Mouse (Mus musculus) adrenal gland, adult 18-20 months (tissue): ENCODE data around the gene Uts2. TPM values are rescaled to one million over a fixed set of nuclear protein-coding genes. Genes with fewer than 3 reads are reported as not detected.
A peak's percentile ranks its signal among the peaks of the same experiment; 100 is the strongest.
"Not testable (repeated sequence)": the region's sequence is repeated elsewhere in the genome, so short reads cannot be mapped to it uniquely, and the experiment has no call there.

Source experiments
- DNase-seq, 2 experiments: peaks; one replicate each; pipeline ENCODE4 v3.0.0; 2021 to 2022; ENCODE audit warnings: low spot score in 2 of 2
- total RNA-seq, 2 experiments: library from RNA; stranded (reverse); gene quantifications; 1 replicate in 1 of 2; 2 replicates in 1 of 2; pipeline ENCODE4 v1.2.3; 2021

Gene Uts2
- total RNA-seq, 2 experiments from 2014 or later, result not detected

- DNase-seq, result no peak
Observed at GRCm38 (mm10) chr4:151010316-151010715, 13.4 kb downstream of the Uts2 start.

- no peak for DNase-seq
Observed at GRCm38 (mm10) chr4:151015946-151016345, 19.0 kb downstream of the Uts2 start.

- DNase-seq, result not testable (repeated sequence)
Observed at GRCm38 (mm10) chr4:151017356-151017755, 20.5 kb downstream of the Uts2 start.

- DNase-seq, result no peak
Observed at GRCm38 (mm10) chr4:151024152-151024551, 27.3 kb downstream of the Uts2 start.

GRCm38 (mm10) chr4:151027001-151027400 is 30.1 kb downstream of the Uts2 start:
- DNase-seq, result peak in 1 of 2 experiments; percentile 4

GRCm38 (mm10) chr4:151036521-151036920 is 39.6 kb downstream of the Uts2 start:
- DNase-seq, result no peak

GRCm38 (mm10) chr4:151037800-151038199 is 40.9 kb downstream of the Uts2 start:
- no peak for DNase-seq

- no peak for DNase-seq
Observed at GRCm38 (mm10) chr4:151041506-151041905, 44.6 kb downstream of the Uts2 start.

GRCm38 (mm10) chr4:151043281-151043680 is 46.4 kb downstream of the Uts2 start:
- DNase-seq, result no peak

- peak; percentile 97 to 99 for DNase-seq
Observed at GRCm38 (mm10) chr4:151044037-151044943, 47.4 kb downstream of the Uts2 start, which contains the start of gene Per3. Gene Per3 (minus strand): TSS chr4:151044665.

- no peak for DNase-seq
Observed at GRCm38 (mm10) chr4:151044944-151045570, 48.2 kb downstream of the Uts2 start.

GRCm38 (mm10) chr4:151046524-151046923 is 49.6 kb downstream of the Uts2 start:
- no peak for DNase-seq

GRCm38 (mm10) chr4:151051162-151051561 is 54.3 kb downstream of the Uts2 start:
- no peak for DNase-seq

Other genes with a start within 250 kb of the Uts2 start
- 10 to 100 TPM; 40.7 to 53.5 TPM for gene Errfi1, start 143.2 kb upstream of the Uts2 start, total RNA-seq
- gene Park7, start 82.7 kb upstream of the Uts2 start, total RNA-seq, result 100 to 1,000 TPM; 279 to 299 TPM
- under 1 TPM in 1 of 2 experiments, not detected in 1; 0.33 TPM for gene Tnfrsf9, start 82.5 kb upstream of the Uts2 start, total RNA-seq
- gene Per3, start 47.6 kb downstream of the Uts2 start, total RNA-seq, result 1 to 10 TPM; 5.2 to 6.6 TPM
- gene Vamp3, start 60.9 kb downstream of the Uts2 start, total RNA-seq, result 10 to 100 TPM; 60.4 to 72.5 TPM
- not detected for gene Gm13090, start 92.5 kb downstream of the Uts2 start, total RNA-seq